Mouse (Mus musculus) embryonic facial prominence, embryonic 10.5 days (tissue): ENCODE measurements around the gene Gm10974. TPM values are rescaled to one million over a fixed set of nuclear protein-coding genes. Genes with fewer than 3 reads are reported as not detected.

Experiments
- DNase-seq: peaks from one replicate; pipeline ENCODE4 v3.0.0-alpha.2; 2017; ENCODE audit warnings: low spot score
- H3K27ac ChIP-seq: fragments of 300-500 bp; sonication (generic); replicated peaks from 2 replicates; pipeline ENCODE4 v1.5.1; 2016; ENCODE audit warnings: mild to moderate bottlenecking
- H3K27me3 ChIP-seq: fragments of 300-500 bp; sonication (generic); replicated peaks from 2 replicates; pipeline ENCODE4 v1.6.1; 2016; ENCODE audit warnings: low read depth, mild to moderate bottlenecking; ENCODE audit not compliant: poor library complexity, severe bottlenecking
- H3K36me3 ChIP-seq: fragments of 300-500 bp; sonication (generic); replicated peaks from 2 replicates; pipeline ENCODE4 v1.6.1; 2016; ENCODE audit warnings: mild to moderate bottlenecking, moderate library complexity
- H3K4me1 ChIP-seq: fragments of 300-500 bp; sonication (generic); 2 replicates; pipeline ENCODE4 v1.6.1; 2016
- H3K4me3 ChIP-seq: fragments of 300-500 bp; sonication (generic); 2 replicates; pipeline ENCODE4 v1.5.1; 2016; ENCODE audit warnings: mild to moderate bottlenecking, moderate library complexity
- H3K9me3 ChIP-seq: fragments of 300-500 bp; sonication (generic); 2 replicates; pipeline ENCODE4 v1.6.1; 2016; ENCODE audit warnings: mild to moderate bottlenecking
- WGBS: fragments of 180-500 bp; shearing (Covaris S2); methylation state at CpG from one replicate; pipeline ENCODE4 v1.1.7; 2016; 5-methylcytosine and 5-hydroxymethylcytosine counted together
- polyA plus RNA-seq: library from polyadenylated mRNA; unstranded; fragments of >200 nt; fragmentation: Nextera tagmentation; extraction: Ambion mirVana; gene quantifications from 2 replicates; pipeline ENCODE4 v1.2.1, GENCODE M21; 2016

The Gm10974 gene
- polyA plus RNA-seq, 1 experiment from 2014 or later, result not detected

- H3K27ac ChIP-seq, result peak overlapping the region; percentile 93
Measured at GRCm38 (mm10) chr7:66388621-66389532, 23.2 kb downstream of the Gm10974 start.

GRCm38 (mm10) chr7:66397288-66397687, 31.6 kb downstream of the Gm10974 start:
- H3K27ac ChIP-seq, result no peak overlapping the region
- no peaks in the 10 kb centered on the region for H3K9me3 ChIP-seq
- 52% methylated on average over 3 of the region's 3 CpGs for WGBS
- no peaks in the 10 kb centered on the region for H3K27me3 ChIP-seq
- H3K4me1 ChIP-seq, result peaks cover 4% of the 10 kb centered on the region; the same call in 1 of the 2 replicates
- H3K4me3 ChIP-seq, result no peak overlapping the region
- no peaks in the 10 kb centered on the region for H3K36me3 ChIP-seq
- no peak for DNase-seq

More at GRCm38 (mm10) chr7:66388621-66389532, 23.2 kb downstream of the Gm10974 start:
- 11% methylated on average over 28 of the region's 28 CpGs for WGBS
- peak overlapping the region; percentile 82 for H3K4me3 ChIP-seq
- DNase-seq, result peak; percentile 74
- H3K9me3 ChIP-seq, result no peaks in the 10 kb centered on the region
- H3K27me3 ChIP-seq, result peaks cover 19% of the 10 kb centered on the region
- peaks cover 19% of the 10 kb centered on the region for H3K4me1 ChIP-seq
- H3K36me3 ChIP-seq, result no peaks in the 10 kb centered on the region

GRCm38 (mm10) chr7:66401605-66402004, 35.9 kb downstream of the Gm10974 start:
- H3K4me3 ChIP-seq, result no peak overlapping the region
- H3K27me3 ChIP-seq, result 0 out of 2 replicates have a peak, but pooled peaks cover 5% of the 10 kb centered on the region
- WGBS, result 62% methylated on average over 8 of the region's 8 CpGs
- no peak for DNase-seq
- H3K36me3 ChIP-seq, result no peaks in the 10 kb centered on the region
- no peaks in the 10 kb centered on the region for H3K9me3 ChIP-seq
- H3K27ac ChIP-seq, result 0 out of 2 replicates have a peak overlapping the region, but pooled peaks have one; percentile 5
- H3K4me1 ChIP-seq, result peaks cover 28% of the 10 kb centered on the region

- H3K9me3 ChIP-seq, result no peaks in the 10 kb centered on the region
- H3K27me3 ChIP-seq, result peaks cover 15% of the 10 kb centered on the region; the same call in 1 of the 2 replicates
- H3K27ac ChIP-seq, result no peak overlapping the region
- no peak for DNase-seq
- no peaks in the 10 kb centered on the region for H3K36me3 ChIP-seq
- 91% methylated on average over 5 of the region's 5 CpGs for WGBS
- no peak overlapping the region for H3K4me3 ChIP-seq
- H3K4me1 ChIP-seq, result peaks cover 29% of the 10 kb centered on the region
Measured at GRCm38 (mm10) chr7:66402876-66403275, 37.2 kb downstream of the Gm10974 start.

GRCm38 (mm10) chr7:66404141-66404540, 38.4 kb downstream of the Gm10974 start:
- Histone ChIP-seq H3K4me1 (peaks cover 29% of the 10 kb centered on the region), H3K27me3 (peaks cover 15% of the 10 kb centered on the region; the same call in 1 of the 2 replicates), H3K36me3 (no peaks in the 10 kb centered on the region), H3K27ac (no peak overlapping the region), H3K9me3 (no peaks in the 10 kb centered on the region), H3K4me3 (no peak overlapping the region)
- WGBS, result 76% methylated on average over 10 of the region's 10 CpGs
- DNase-seq, result no peak

GRCm38 (mm10) chr7:66404802-66405201, 39.1 kb downstream of the Gm10974 start:
- Histone ChIP-seq H3K9me3 (no peaks in the 10 kb centered on the region), H3K27me3 (peaks cover 15% of the 10 kb centered on the region; the same call in 1 of the 2 replicates), H3K4me3 (no peak overlapping the region), H3K27ac (no peak overlapping the region), H3K4me1 (peaks cover 29% of the 10 kb centered on the region), H3K36me3 (no peaks in the 10 kb centered on the region)
- no peak for DNase-seq
- WGBS, result 76% methylated on average over 4 of the region's 4 CpGs

- 60% methylated on average over 11 of the region's 11 CpGs for WGBS
- no peak for DNase-seq
- H3K27me3 ChIP-seq, result peaks cover 18% of the 10 kb centered on the region; the same call in 1 of the 2 replicates
- no peak overlapping the region for H3K4me3 ChIP-seq
- H3K27ac ChIP-seq, result no peak overlapping the region
- H3K36me3 ChIP-seq, result no peaks in the 10 kb centered on the region
- peaks cover 29% of the 10 kb centered on the region for H3K4me1 ChIP-seq
- no peaks in the 10 kb centered on the region for H3K9me3 ChIP-seq
Measured at GRCm38 (mm10) chr7:66405541-66405940, 39.8 kb downstream of the Gm10974 start.

- Histone ChIP-seq H3K36me3 (no peaks in the 10 kb centered on the region), H3K4me1 (peaks cover 29% of the 10 kb centered on the region), H3K27ac (no peak overlapping the region), H3K9me3 (no peaks in the 10 kb centered on the region), H3K27me3 (peaks cover 18% of the 10 kb centered on the region; the same call in 1 of the 2 replicates), H3K4me3 (no peak overlapping the region)
- DNase-seq, result peak; percentile 30
- 52% methylated on average over 13 of the region's 13 CpGs for WGBS
Measured at GRCm38 (mm10) chr7:66405951-66406721, 40.4 kb downstream of the Gm10974 start.

GRCm38 (mm10) chr7:66406971-66407370, 41.3 kb downstream of the Gm10974 start:
- Histone ChIP-seq H3K27me3 (peaks cover 22% of the 10 kb centered on the region), H3K4me1 (peaks cover 29% of the 10 kb centered on the region), H3K4me3 (no peak overlapping the region), H3K27ac (no peak overlapping the region), H3K36me3 (no peaks in the 10 kb centered on the region), H3K9me3 (no peaks in the 10 kb centered on the region)
- 77% methylated on average over 8 of the region's 8 CpGs for WGBS
- no peak for DNase-seq

GRCm38 (mm10) chr7:66409433-66409832, 43.7 kb downstream of the Gm10974 start:
- 69% methylated on average over 6 of the region's 6 CpGs for WGBS
- Histone ChIP-seq H3K27me3 (peaks cover 22% of the 10 kb centered on the region), H3K4me1 (peaks cover 24% of the 10 kb centered on the region), H3K36me3 (no peaks in the 10 kb centered on the region), H3K4me3 (no peak overlapping the region), H3K9me3 (no peaks in the 10 kb centered on the region), H3K27ac (no peak overlapping the region)
- peak; percentile 60 for DNase-seq

GRCm38 (mm10) chr7:66413093-66413492, 47.4 kb downstream of the Gm10974 start:
- DNase-seq, result no peak
- Histone ChIP-seq H3K27ac (no peak overlapping the region), H3K9me3 (no peaks in the 10 kb centered on the region), H3K4me3 (no peak overlapping the region), H3K27me3 (peaks cover 7% of the 10 kb centered on the region; the same call in 1 of the 2 replicates), H3K36me3 (no peaks in the 10 kb centered on the region), H3K4me1 (peaks cover 6% of the 10 kb centered on the region)
- 80% methylated on average over 7 of the region's 7 CpGs for WGBS

GRCm38 (mm10) chr7:66416829-66417228, 51.1 kb downstream of the Gm10974 start:
- H3K9me3 ChIP-seq, result no peaks in the 10 kb centered on the region
- WGBS, result 85% methylated on average over 4 of the region's 4 CpGs
- H3K36me3 ChIP-seq, result no peaks in the 10 kb centered on the region
- peaks cover 10% of the 10 kb centered on the region for H3K4me1 ChIP-seq
- no peak overlapping the region for H3K4me3 ChIP-seq
- H3K27ac ChIP-seq, result no peak overlapping the region
- no peak for DNase-seq
- H3K27me3 ChIP-seq, result peaks cover 29% of the 10 kb centered on the region
